Mouse (Mus musculus) MEL (cell line): ENCODE data around the gene Crim1. TPM values are rescaled to one million over a fixed set of nuclear protein-coding genes. Genes with fewer than 3 reads are reported as not detected.

Source experiments
- DNase-seq: peaks from one replicate; pipeline ENCODE4 v3.0.0; 2011; ENCODE audit warnings: low read depth, low spot score
- H3K27ac ChIP-seq: 2 replicates; pipeline ENCODE4 v1.5.1; 2012; ENCODE audit warnings: low read depth, mild to moderate bottlenecking, control low read depth, low read length, moderate library complexity; ENCODE audit not compliant: control insufficient read depth
- H3K27me3 ChIP-seq, 2 experiments: fragments of 150-350 bp in 1 of 2; sonication (generic) in 1 of 2; 2 replicates each; pipeline ENCODE4 v1.6.1; 2012; ENCODE audit warnings: low read length in 2 of 2, mild to moderate bottlenecking in 2 of 2, improper control_type of control experiment in 1 of 2, moderate library complexity in 1 of 2; ENCODE audit not compliant: insufficient read depth in 2 of 2, control insufficient read depth in 1 of 2
- H3K36me3 ChIP-seq, 2 experiments: 2 replicates each; pipeline ENCODE4 v1.6.1; 2012 to 2014; ENCODE audit warnings: low read length in 2 of 2, improper control_type of control experiment in 1 of 2, inconsistent platforms in 1 of 2, mild to moderate bottlenecking in 1 of 2; ENCODE audit not compliant: insufficient read depth in 2 of 2, control insufficient read depth in 1 of 2
- H3K4me1 ChIP-seq, 2 experiments: fragments of 150-350 bp in 1 of 2; sonication (generic) in 1 of 2; 2 replicates each; pipeline ENCODE4 v1.6.1; 2012; ENCODE audit warnings: low read length in 2 of 2, improper control_type of control experiment in 1 of 2, mild to moderate bottlenecking in 1 of 2; ENCODE audit not compliant: insufficient read depth in 2 of 2, control insufficient read depth in 1 of 2
- H3K4me3 ChIP-seq, 2 experiments: fragments of 150-350 bp in 1 of 2; sonication (generic) in 1 of 2; 2 replicates each; pipeline ENCODE4 v1.5.1; 2012; ENCODE audit warnings: low read depth in 2 of 2, low read length in 2 of 2, mild to moderate bottlenecking in 2 of 2, moderate library complexity in 2 of 2, control low read depth in 1 of 2, improper control_type of control experiment in 1 of 2; ENCODE audit not compliant: control insufficient read depth in 1 of 2, insufficient read depth in 1 of 2
- H3K79me2 ChIP-seq: 2 replicates; pipeline ENCODE4 v1.6.1; 2012; ENCODE audit warnings: mild to moderate bottlenecking, low read length, moderate library complexity; ENCODE audit not compliant: control insufficient read depth, poor library complexity, insufficient read depth
- H3K9ac ChIP-seq: 2 replicates; pipeline ENCODE4 v1.6.1; 2012; ENCODE audit warnings: low read depth, mild to moderate bottlenecking, control low read depth, low read length, moderate library complexity; ENCODE audit not compliant: control insufficient read depth, poor library complexity, severe bottlenecking
- H3K9me3 ChIP-seq: fragments of 150-350 bp; sonication (generic); replicated peaks from 2 replicates; pipeline ENCODE4 v1.6.1; 2012; ENCODE audit warnings: mild to moderate bottlenecking, low read length, improper control_type of control experiment, moderate library complexity; ENCODE audit not compliant: insufficient read depth
- CHD1 ChIP-seq: IDR thresholded peaks from 2 replicates; pipeline ENCODE4 v1.6.1; 2012; ENCODE audit warnings: low read depth, mild to moderate bottlenecking, inconsistent platforms, low read length, improper control_type of control experiment
- CHD2 ChIP-seq: IDR thresholded peaks from 2 replicates; pipeline ENCODE4 v1.6.1; 2011; ENCODE audit warnings: low read length, improper control_type of control experiment
- E2F4 ChIP-seq: IDR thresholded peaks from 2 replicates; pipeline ENCODE4 v1.6.1; 2011; ENCODE audit warnings: low read depth, low read length, improper control_type of control experiment, borderline replicate concordance
- EP300 ChIP-seq, 2 experiments: IDR thresholded peaks; 2 replicates each; pipeline ENCODE4 v1.6.1; 2011; ENCODE audit warnings: improper control_type of control experiment in 2 of 2, low read length in 2 of 2, low read depth in 1 of 2, mild to moderate bottlenecking in 1 of 2
- ETS1 ChIP-seq: IDR thresholded peaks from 2 replicates; pipeline ENCODE4 v1.6.1; 2012; ENCODE audit warnings: low read depth, mild to moderate bottlenecking, inconsistent platforms, low read length, improper control_type of control experiment, moderate library complexity
- GABPA ChIP-seq: IDR thresholded peaks from 2 replicates; pipeline ENCODE4 v1.6.1; 2012; ENCODE audit warnings: low read depth, mild to moderate bottlenecking, inconsistent platforms, low read length, improper control_type of control experiment, moderate library complexity
- GATA1 ChIP-seq: IDR thresholded peaks from 2 replicates; pipeline ENCODE4 v1.6.1; 2011; ENCODE audit warnings: low read depth, low read length, improper control_type of control experiment
- JUND ChIP-seq: IDR thresholded peaks from 2 replicates; pipeline ENCODE4 v1.6.1; 2011; ENCODE audit warnings: low read depth, mild to moderate bottlenecking, improper control_type of control experiment, low read length
- MAFK ChIP-seq: IDR thresholded peaks from 2 replicates; pipeline ENCODE4 v1.6.1; 2011; ENCODE audit warnings: low read depth, mild to moderate bottlenecking, low read length, improper control_type of control experiment, borderline replicate concordance
- MAX ChIP-seq: IDR thresholded peaks from 2 replicates; pipeline ENCODE4 v1.6.1; 2011; ENCODE audit warnings: low read length, improper control_type of control experiment
- MXI1 ChIP-seq: IDR thresholded peaks from 2 replicates; pipeline ENCODE4 v1.6.1; 2011; ENCODE audit warnings: mild to moderate bottlenecking, low read depth, low read length, improper control_type of control experiment
- NRF1 ChIP-seq: IDR thresholded peaks from 2 replicates; pipeline ENCODE4 v1.6.1; 2014; ENCODE audit warnings: low read depth, mild to moderate bottlenecking, inconsistent platforms, low read length, improper control_type of control experiment, moderate library complexity; ENCODE audit not compliant: poor library complexity, insufficient read depth, severe bottlenecking
- RAD21 ChIP-seq: IDR thresholded peaks from 2 replicates; pipeline ENCODE4 v1.6.1; 2011; ENCODE audit warnings: mild to moderate bottlenecking, low read depth, low read length, improper control_type of control experiment
- SIN3A ChIP-seq: IDR thresholded peaks from 2 replicates; pipeline ENCODE4 v1.6.1; 2012; ENCODE audit warnings: low read length, improper control_type of control experiment, inconsistent platforms
- TAL1 ChIP-seq: IDR thresholded peaks from 2 replicates; pipeline ENCODE4 v1.6.1; 2012; ENCODE audit warnings: mild to moderate bottlenecking, inconsistent platforms, low read length, moderate library complexity, mixed read lengths
- TBP ChIP-seq: IDR thresholded peaks from 2 replicates; pipeline ENCODE4 v1.8.0; 2011; ENCODE audit warnings: low read depth, low read length, improper control_type of control experiment
- USF1 ChIP-seq: IDR thresholded peaks from 2 replicates; pipeline ENCODE4 v1.6.1; 2014; ENCODE audit warnings: low read depth, mild to moderate bottlenecking, inconsistent platforms, low read length, improper control_type of control experiment, moderate library complexity
- ZC3H11A ChIP-seq: IDR thresholded peaks from 2 replicates; pipeline ENCODE4 v1.6.1; 2012; ENCODE audit warnings: low read depth, mild to moderate bottlenecking, inconsistent platforms, low read length, improper control_type of control experiment
- ZKSCAN1 ChIP-seq: IDR thresholded peaks from 2 replicates; pipeline ENCODE4 v1.6.1; 2012; ENCODE audit warnings: low read depth, mild to moderate bottlenecking, inconsistent platforms, low read length, improper control_type of control experiment, moderate library complexity
- ZMIZ1 ChIP-seq: IDR thresholded peaks from 2 replicates; pipeline ENCODE4 v1.6.1; 2012; ENCODE audit warnings: low read depth, mild to moderate bottlenecking, inconsistent platforms, low read length, improper control_type of control experiment, moderate library complexity
- polyA plus RNA-seq, 2 experiments: library from polyadenylated mRNA; stranded (reverse) in 1 of 2; unstranded in 1 of 2; fragments of >175 nt in 1 of 2; fragments of >200 nt in 1 of 2; gene quantifications; 2 replicates each; pipeline versions ENCODE4 v1.2.1 to v1.2.4; 2012; ENCODE audit warnings: low replicate concordance in 2 of 2, low read depth in 1 of 2; ENCODE audit not compliant: insufficient read length in 2 of 2, insufficient read depth in 1 of 2, missing spikeins in 1 of 2
- total RNA-seq: library from RNA; depleted of rRNA; stranded (reverse); fragments of 300-350 nt; gene quantifications from 2 replicates; pipeline ENCODE4 v1.2.3, GENCODE M21; 2012

The Crim1 gene
- total and polyA plus RNA-seq, 3 experiments, result not detected

- no peaks in the 10 kb centered on the region for H3K36me3 ChIP-seq
Measured at GRCm38 (mm10) chr17:78286021-78286420, 86.0 kb downstream of the Crim1 start.

GRCm38 (mm10) chr17:78287391-78287790 is 87.3 kb downstream of the Crim1 start:
- DNase-seq, result no peak
- Histone ChIP-seq H3K27me3 (no peaks in the 10 kb centered on the region), H3K4me1 (no peaks in the 10 kb centered on the region), H3K27ac (no peak overlapping the region), H3K79me2 (no peaks in the 10 kb centered on the region), H3K9me3 (no peaks in the 10 kb centered on the region), H3K36me3 (no peaks in the 10 kb centered on the region), H3K4me3 (no peak overlapping the region), H3K9ac (no peak overlapping the region)
- no peak for TF ChIP-seq NRF1
- no peak for TF ChIP-seq JUND
- TF ChIP-seq GABPA, result no peak
- no peak for TF ChIP-seq CHD2
- no peak for TF ChIP-seq SIN3A
- TF ChIP-seq CHD1, result no peak
- TF ChIP-seq EP300 (IDR thresholded peaks at IDR 0.05; ENCODE audit: low read depth in 1 of 2, low read length in 2 of 2), result no peak
- no peak for TF ChIP-seq MAX
- no peak for TF ChIP-seq MXI1
- TF ChIP-seq ZC3H11A, result no peak
- TF ChIP-seq TAL1, result no peak
- TF ChIP-seq MAFK, result no peak
- TF ChIP-seq USF1, result no peak

More at GRCm38 (mm10) chr17:78286021-78286420, 86.0 kb downstream of the Crim1 start:
- Histone ChIP-seq H3K9ac (no peak overlapping the region), H3K4me3 (no peak overlapping the region), H3K79me2 (no peaks in the 10 kb centered on the region), H3K9me3 (no peaks in the 10 kb centered on the region), H3K27ac (no peak overlapping the region), H3K27me3 (no peaks in the 10 kb centered on the region), H3K4me1 (no peaks in the 10 kb centered on the region)
- no peak for TF ChIP-seq ETS1
- TF ChIP-seq RAD21, result no peak
- no peak for TF ChIP-seq USF1
- TF ChIP-seq ZMIZ1, result no peak
- no peak for TF ChIP-seq SIN3A
- TF ChIP-seq TBP, result no peak
- no peak for TF ChIP-seq MXI1
- no peak for TF ChIP-seq ZKSCAN1
- no peak for TF ChIP-seq GATA1
- no peak for TF ChIP-seq TAL1
- TF ChIP-seq E2F4, result no peak
- DNase-seq, result no peak
